Mouse (Mus musculus): ENCODE data around the gene Meiob. TPM values are rescaled to one million over a fixed set of nuclear protein-coding genes. Genes with fewer than 3 reads are reported as not detected.

Gene Meiob
- polyA plus RNA-seq, 1 experiment from 2014 or later: 0.05 TPM

DNA sequence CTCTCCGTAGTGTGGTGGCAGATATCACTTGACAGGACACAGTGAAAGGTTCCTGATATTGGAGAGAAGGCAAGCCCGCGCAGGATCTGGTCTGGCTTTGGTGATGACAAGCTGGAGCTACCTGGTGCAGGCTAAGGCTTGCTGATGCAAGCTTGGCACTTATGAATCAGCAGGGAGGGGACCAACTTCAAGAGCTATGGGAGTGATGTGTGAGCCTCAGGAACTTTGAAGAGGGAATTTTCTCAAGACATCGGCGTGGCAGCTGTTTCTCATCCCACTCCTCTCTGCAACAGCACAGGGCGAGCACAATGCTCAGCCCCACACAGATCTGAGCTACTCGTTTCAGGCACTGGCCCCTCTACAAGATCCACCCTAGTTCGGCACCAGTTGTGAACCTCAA, 35.8 kb downstream of the Meiob start, which contains the start of gene Hagh:
Gene Hagh, plus strand, starts transcription at position 302 of the 400 bp plus-strand sequence.
- H3K27ac ChIP-seq (replicated peaks): peak within 1 kb of the TSS; percentile 78
- no peak within 1 kb of the TSS for H3K4me3 ChIP-seq (ENCODE audit: low read depth, low read length)
- 0 out of 2 replicates have a peak, but pooled peaks have one; percentile 38 for ATAC-seq (ENCODE audit: low FRiP score, low TSS enrichment)
- TF ChIP-seq EP300 (optimal IDR thresholded peaks at IDR 0.05) (no peak), CTCF (IDR thresholded peaks at IDR 0.05; ENCODE audit: low read depth) (no peak)
- no peaks in the 10 kb centered on the region for H3K27me3 ChIP-seq (ENCODE audit: control insufficient read depth, insufficient read depth, low read length)
- H3K9me3 ChIP-seq (ENCODE audit: control insufficient read depth, low read length): no peaks in the 10 kb centered on the region
- H3K36me3 ChIP-seq (ENCODE audit: control insufficient read depth, insufficient read depth, low read length): no peaks in the 10 kb centered on the region
- no peaks in the 10 kb centered on the region for H3K4me1 ChIP-seq (replicated peaks; ENCODE audit: control insufficient read depth, insufficient read depth)
- no peak for DNase-seq (ENCODE audit: low spot score)
- no peak within 1 kb of the TSS for H3K9ac ChIP-seq (ENCODE audit: low read length)
- peak within 1 kb of the TSS; percentile 17; the same call in 1 of the 2 replicates for H3K4me2 ChIP-seq (replicated peaks; ENCODE audit: low read depth)
- 52% methylated on average over 8 of the region's 8 CpGs for WGBS

DNA sequence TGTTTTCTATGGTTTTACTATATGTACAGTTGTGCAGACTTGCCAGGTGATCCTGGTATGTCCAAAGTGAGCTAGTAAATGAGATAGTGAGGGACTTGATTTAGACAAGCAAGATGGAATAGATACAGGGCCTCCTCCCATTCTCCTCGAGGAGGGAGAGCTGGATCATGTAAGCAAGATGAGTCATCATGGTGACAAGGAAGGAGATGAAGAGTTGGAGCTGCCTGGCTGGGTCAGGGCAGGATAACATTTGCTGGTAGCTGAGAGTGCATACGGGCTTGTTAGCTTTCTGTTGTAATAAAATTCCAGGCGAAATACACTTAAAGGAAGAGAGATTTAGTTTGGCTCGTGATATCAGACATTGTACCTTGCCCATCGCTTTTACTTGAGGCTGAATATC, 36.3 kb downstream of the Meiob start:
- Histone ChIP-seq H3K27me3 (ENCODE audit: control insufficient read depth, insufficient read depth, low read length) (no peaks in the 10 kb centered on the region), H3K36me3 (ENCODE audit: control insufficient read depth, insufficient read depth, low read length) (no peaks in the 10 kb centered on the region), H3K4me2 (replicated peaks; ENCODE audit: low read depth) (peak overlapping the region; percentile 17; the same call in 1 of the 2 replicates), H3K9ac (ENCODE audit: low read length) (no peak overlapping the region), H3K27ac (replicated peaks) (peak overlapping the region; percentile 78), H3K9me3 (ENCODE audit: control insufficient read depth, low read length) (no peaks in the 10 kb centered on the region), H3K4me1 (replicated peaks; ENCODE audit: control insufficient read depth, insufficient read depth) (no peaks in the 10 kb centered on the region), H3K4me3 (ENCODE audit: low read depth, low read length) (no peak overlapping the region)
- ATAC-seq (ENCODE audit: low FRiP score, low TSS enrichment) (no peak), DNase-seq (ENCODE audit: low spot score) (no peak)
- no peak for TF ChIP-seq CTCF (IDR thresholded peaks at IDR 0.05; ENCODE audit: low read depth)
- no peak for TF ChIP-seq EP300 (optimal IDR thresholded peaks at IDR 0.05)
- 36% methylated on average over 5 of the region's 5 CpGs for WGBS

GRCm38 (mm10) chr17:24841133-24841532, 37.0 kb downstream of the Meiob start:
- Histone ChIP-seq H3K9ac (ENCODE audit: low read length) (no peak overlapping the region), H3K4me1 (replicated peaks; ENCODE audit: control insufficient read depth, insufficient read depth) (no peaks in the 10 kb centered on the region), H3K4me3 (ENCODE audit: low read depth, low read length) (no peak overlapping the region), H3K36me3 (ENCODE audit: control insufficient read depth, insufficient read depth, low read length) (no peaks in the 10 kb centered on the region), H3K27me3 (ENCODE audit: control insufficient read depth, insufficient read depth, low read length) (no peaks in the 10 kb centered on the region), H3K9me3 (ENCODE audit: control insufficient read depth, low read length) (no peaks in the 10 kb centered on the region), H3K4me2 (replicated peaks; ENCODE audit: low read depth) (no peak overlapping the region; the same call in 1 of the 2 replicates), H3K27ac (replicated peaks) (peak overlapping the region; percentile 78; the same call in 1 of the 2 replicates)
- TF ChIP-seq EP300 (optimal IDR thresholded peaks at IDR 0.05): no peak
- TF ChIP-seq CTCF (IDR thresholded peaks at IDR 0.05; ENCODE audit: low read depth): peak; percentile 76
- DNase-seq (ENCODE audit: low spot score) (peak; percentile 68), ATAC-seq (ENCODE audit: low FRiP score, low TSS enrichment) (peak; percentile 77)
- 37% methylated on average over 4 of the region's 4 CpGs for WGBS

DNA sequence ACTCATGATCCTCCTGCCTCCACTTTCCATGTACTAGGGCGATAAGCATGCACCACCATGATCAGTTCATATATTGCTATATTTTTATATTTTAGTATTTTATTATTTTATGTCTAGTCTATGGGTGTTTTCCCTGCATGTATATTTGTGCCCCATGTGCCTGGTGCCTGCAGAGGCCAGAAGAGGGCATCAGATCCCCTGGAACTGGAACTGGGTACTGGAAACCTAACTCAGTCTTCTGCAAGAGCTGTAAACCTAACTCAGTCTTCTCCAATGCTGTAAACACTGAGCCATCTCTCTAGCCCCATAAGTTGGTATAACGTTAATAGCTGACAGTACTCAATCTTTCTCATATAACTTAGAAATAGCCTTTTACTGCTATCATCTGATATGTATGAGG, 38.5 kb downstream of the Meiob start:
- no peak for DNase-seq (ENCODE audit: low spot score)
- Histone ChIP-seq H3K27me3 (ENCODE audit: control insufficient read depth, insufficient read depth, low read length) (no peaks in the 10 kb centered on the region), H3K4me1 (replicated peaks; ENCODE audit: control insufficient read depth, insufficient read depth) (no peaks in the 10 kb centered on the region), H3K9ac (ENCODE audit: low read length) (no peak overlapping the region), H3K9me3 (ENCODE audit: control insufficient read depth, low read length) (no peaks in the 10 kb centered on the region), H3K36me3 (ENCODE audit: control insufficient read depth, insufficient read depth, low read length) (no peaks in the 10 kb centered on the region), H3K4me3 (ENCODE audit: low read depth, low read length) (no peak overlapping the region), H3K27ac (replicated peaks) (no peak overlapping the region), H3K4me2 (replicated peaks; ENCODE audit: low read depth) (no peak overlapping the region)
- TF ChIP-seq EP300 (optimal IDR thresholded peaks at IDR 0.05) (no peak), CTCF (IDR thresholded peaks at IDR 0.05; ENCODE audit: low read depth) (peak; percentile 60)
- 58% methylated on average over 2 of the region's 2 CpGs for WGBS
- ATAC-seq (ENCODE audit: low FRiP score, low TSS enrichment): no peak

DNA sequence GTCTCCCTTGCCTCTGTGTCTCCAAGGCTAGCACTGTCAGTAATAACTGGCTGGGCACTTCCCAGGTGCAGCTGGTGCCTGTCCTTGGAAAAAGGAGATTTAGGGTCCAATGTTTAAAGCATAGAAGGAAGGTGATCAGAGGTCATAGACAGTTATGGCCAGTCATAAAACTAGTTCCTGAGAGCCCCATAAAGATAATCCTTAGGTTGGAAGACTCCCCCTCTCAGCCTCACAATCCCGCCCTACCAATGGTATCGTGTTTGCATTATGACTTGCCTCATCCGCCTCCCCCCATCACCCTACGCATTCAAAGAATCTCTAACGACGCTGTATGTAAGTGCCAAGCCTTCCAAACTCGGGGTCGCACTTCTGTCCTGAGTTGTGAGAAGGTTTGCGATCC, 40.4 kb downstream of the Meiob start:
- no peaks in the 10 kb centered on the region for H3K27me3 ChIP-seq (ENCODE audit: control insufficient read depth, insufficient read depth, low read length)
- no peak overlapping the region for H3K27ac ChIP-seq (replicated peaks)
- no peaks in the 10 kb centered on the region for H3K36me3 ChIP-seq (ENCODE audit: control insufficient read depth, insufficient read depth, low read length)
- WGBS: 47% methylated on average over 9 of the region's 9 CpGs
- H3K9ac ChIP-seq (ENCODE audit: low read length): no peak overlapping the region; the same call in 1 of the 2 replicates
- ATAC-seq (ENCODE audit: low FRiP score, low TSS enrichment) (no peak), DNase-seq (ENCODE audit: low spot score) (no peak)
- H3K4me1 ChIP-seq (replicated peaks; ENCODE audit: control insufficient read depth, insufficient read depth): no peaks in the 10 kb centered on the region
- H3K4me2 ChIP-seq (replicated peaks; ENCODE audit: low read depth): no peak overlapping the region
- TF ChIP-seq EP300 (optimal IDR thresholded peaks at IDR 0.05) (no peak), CTCF (IDR thresholded peaks at IDR 0.05; ENCODE audit: low read depth) (no peak)
- no peaks in the 10 kb centered on the region for H3K9me3 ChIP-seq (ENCODE audit: control insufficient read depth, low read length)
- H3K4me3 ChIP-seq (ENCODE audit: low read depth, low read length): no peak overlapping the region

DNA sequence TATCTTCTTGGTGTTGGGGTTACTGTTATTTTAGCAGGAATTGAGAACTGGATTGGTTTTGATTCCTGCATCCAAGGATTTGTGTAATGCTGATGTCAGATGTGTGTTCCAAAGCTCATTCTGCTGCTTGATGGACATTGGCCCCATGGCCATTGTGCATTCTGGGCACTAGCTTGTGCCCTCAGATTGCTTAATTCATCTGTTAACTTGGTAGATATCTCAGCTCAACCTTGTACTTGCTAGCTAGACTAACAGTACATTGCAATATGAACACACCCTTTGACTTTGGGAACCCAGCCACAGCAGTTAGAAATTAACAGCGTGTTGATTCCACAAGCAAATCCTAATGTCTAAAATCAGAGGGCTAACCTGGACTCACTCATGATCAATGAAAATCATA, 43.3 kb downstream of the Meiob start:
- H3K9ac ChIP-seq (ENCODE audit: low read length): no peak overlapping the region
- TF ChIP-seq EP300 (optimal IDR thresholded peaks at IDR 0.05) (no peak), CTCF (IDR thresholded peaks at IDR 0.05; ENCODE audit: low read depth) (no peak)
- WGBS: 94% methylated on average over 1 of the region's 1 CpGs
- no peak for DNase-seq (ENCODE audit: low spot score)
- H3K27ac ChIP-seq (replicated peaks): no peak overlapping the region
- H3K27me3 ChIP-seq (ENCODE audit: control insufficient read depth, insufficient read depth, low read length): no peaks in the 10 kb centered on the region
- no peak for ATAC-seq (ENCODE audit: low FRiP score, low TSS enrichment)
- H3K9me3 ChIP-seq (ENCODE audit: control insufficient read depth, low read length): no peaks in the 10 kb centered on the region
- H3K4me2 ChIP-seq (replicated peaks; ENCODE audit: low read depth): no peak overlapping the region
- no peaks in the 10 kb centered on the region for H3K36me3 ChIP-seq (ENCODE audit: control insufficient read depth, insufficient read depth, low read length)
- no peaks in the 10 kb centered on the region for H3K4me1 ChIP-seq (replicated peaks; ENCODE audit: control insufficient read depth, insufficient read depth)
- H3K4me3 ChIP-seq (ENCODE audit: low read depth, low read length): no peak overlapping the region
